ENCODE assay signal across 10 mouse cellular contexts in the genomic region with DNA sequence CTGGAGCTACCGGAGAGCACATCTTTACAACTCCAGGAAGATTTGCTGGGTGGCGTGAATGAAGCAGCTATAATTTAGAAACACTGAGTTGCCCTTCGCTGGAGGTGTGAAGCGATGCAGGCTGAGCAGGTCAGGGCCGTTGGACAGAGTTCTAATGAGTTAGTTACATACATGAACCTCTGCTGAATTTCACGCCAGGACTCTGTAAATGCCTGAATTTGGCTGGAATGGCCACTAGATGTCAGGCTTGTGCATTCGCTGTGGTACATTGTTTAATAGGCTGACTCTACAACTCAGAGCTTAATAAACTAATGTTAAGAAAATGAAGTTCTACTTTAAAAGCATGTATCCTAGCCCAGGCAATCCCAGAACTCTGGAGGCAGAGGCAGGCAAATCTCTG. TPM values are rescaled to one million over a fixed set of nuclear protein-coding genes. Genes with fewer than 3 reads are reported as not detected.
DNase-seq lines count a peak whose midpoint lies in the region; TF ChIP-seq lines count a peak whose summit lies in the region.
"Had no signal": no experiment of that assay in that cellular context is flagged by ENCODE, and none has a peak within 500 bp of the region (broad histone marks: within the 10 kb centered on the region; RNA-seq: fewer than 3 reads in every experiment).

No protein-coding gene starts in this region.

- DNase-seq in gastrocnemius, adult 18-20 months (ENCODE audit: low spot score) = peak; percentile 61
- DNase-seq in gastrocnemius, postnatal 25 days = no peak
- peak; percentile 39 for DNase-seq in CH12.LX (ENCODE audit: extremely low read depth)
- peak; percentile 16 to 34 for DNase-seq in cerebellum, adult 2 months
- DNase-seq in gastrocnemius, postnatal 10 days = peak; percentile 31
- DNase-seq in layer of hippocampus, adult 11-12 months (ENCODE audit: low spot score) = peak; percentile 70
- DNase-seq in lung, postnatal 10 days = peak; percentile 80
- peak; percentile 22 for DNase-seq in telencephalon, adult 2 months (ENCODE audit: low read depth, low spot score)

- 19% methylated on average over 7 of the region's 7 CpGs for WGBS in cerebellum, adult 2 months

- no peak overlapping the region for H3K27ac ChIP-seq in CH12.LX (ENCODE audit: insufficient read depth, low read depth)
- H3K27ac ChIP-seq in cerebellum, adult 2 months (ENCODE audit: insufficient read depth, low read length) = no peak overlapping the region

- dilution Hi-C loops in CH12.LX (cut with MboI; ENCODE audit: extremely low pct_ligation_motif_present, extremely low pct_unique_long_range_greater_than_20kb, low sequenced_read_pairs) = no loop called here

- TF ChIP-seq EP300 in CH12.LX (IDR thresholded peaks at IDR 0.05; ENCODE audit: low read length) = no peak

- in situ Hi-C loops in CH12.LX (cut with MboI; ENCODE audit: low pct_ligation_motif_present, low pct_unique_long_range_greater_than_20kb, low sequenced_read_pairs) = no loop called here

- peak; percentile 74 to 79 for TF ChIP-seq CTCF in CH12.LX (conservative IDR thresholded peaks at IDR 0.05 in 1 of 2, IDR thresholded peaks at IDR 0.05 in 1 of 2; ENCODE audit: low read depth in 2 of 2, low read length in 2 of 2)
- TF ChIP-seq CTCF in cerebellum, adult 2 months (IDR thresholded peaks at IDR 0.05; ENCODE audit: borderline replicate concordance, insufficient read depth, low read depth, low read length) = peak; percentile 63

- H3K4me2 ChIP-seq in CH12.LX (ENCODE audit: insufficient read depth, low read depth, poor library complexity, severe bottlenecking) = no peak overlapping the region

- peaks cover 12% of the 10 kb centered on the region for H3K9me3 ChIP-seq in CH12.LX (replicated peaks; ENCODE audit: low read length)

- no peak overlapping the region for H3K9ac ChIP-seq in CH12.LX (ENCODE audit: insufficient read depth, low read depth)

- H3K4me3 ChIP-seq in CH12.LX (replicated peaks in 1 of 3; ENCODE audit: low read depth in 2 of 3, low read length in 2 of 3, poor library complexity in 1 of 3) = no peak overlapping the region
- H3K4me3 ChIP-seq in cerebellum, adult 2 months (replicated peaks; ENCODE audit: insufficient read depth, low read depth, low read length) = no peak overlapping the region
- H3K4me3 ChIP-seq: myocyte had no signal

- peaks cover 51% of the 10 kb centered on the region for H3K27me3 ChIP-seq in CH12.LX (replicated peaks)
- H3K27me3 ChIP-seq in cerebellum, adult 2 months (ENCODE audit: control insufficient read depth, insufficient read depth, low read length) = no peaks in the 10 kb centered on the region

- peak; percentile 62 for TF ChIP-seq RAD21 in CH12.LX (IDR thresholded peaks at IDR 0.05; ENCODE audit: low read depth, low read length)

- peaks cover 0 to 10% of the 10 kb centered on the region in 2 experiments; a peak in 3 of 4 replicates for H3K4me1 ChIP-seq in CH12.LX (ENCODE audit: control insufficient read depth in 1 of 2, insufficient read depth in 2 of 2)
- H3K4me1 ChIP-seq in cerebellum, adult 2 months (ENCODE audit: control insufficient read depth, insufficient read depth, low read length) = no peaks in the 10 kb centered on the region

- TF ChIP-seq POLR2A in CH12.LX (IDR thresholded peaks at IDR 0.05; ENCODE audit: low read depth, low read length) = no peak
- no peak for TF ChIP-seq POLR2A in cerebellum, adult 2 months (IDR thresholded peaks at IDR 0.05; ENCODE audit: borderline replicate concordance, insufficient read depth, low read length)

- no peaks in the 10 kb centered on the region for H3K79me2 ChIP-seq in CH12.LX (replicated peaks; ENCODE audit: control insufficient read depth, extremely low read depth, insufficient read depth, poor library complexity, severe bottlenecking)

- H3K36me3 ChIP-seq in CH12.LX (replicated peaks in 1 of 2; ENCODE audit: control insufficient read depth in 1 of 2, insufficient read depth in 1 of 2, low read length in 1 of 2) = no peaks in the 10 kb centered on the region

TF ChIP-seq in CH12.LX, 34 proteins besides CTCF, POLR2A, EP300 and RAD21:
- TF ChIP-seq JUN (IDR thresholded peaks at IDR 0.05; ENCODE audit: insufficient read depth, low read depth, low read length) (no peak), SMC3 (IDR thresholded peaks at IDR 0.05; ENCODE audit: low read depth, low read length) (peak; percentile 66)

RNA-seq across cellular contexts. Expression of gene Olfr159, which starts 7.4 kb away (rescaled TPM):
- not detected for total RNA-seq in gastrocnemius, adult 18-20 months (2021)
- total RNA-seq in gastrocnemius, postnatal 25 days (2021) = not detected
- not detected in 2 replicates for total RNA-seq in CH12.LX (2012; rRNA removed)
- not detected in 2 replicates for total RNA-seq in CH12.LX (2014; rRNA removed)
- not detected in 2 replicates for polyA plus RNA-seq in CH12.LX (2012; ENCODE audit: insufficient read length, low read depth)
- not detected in 2 replicates for polyA plus RNA-seq in cerebellum, adult 2 months (2012; rRNA removed)
- not detected for total RNA-seq in gastrocnemius, postnatal 10 days (2021)
- total RNA-seq: adrenal gland, postnatal 4 days had no signal
- polyA plus RNA-seq: myocyte had no signal

RNA-seq across cellular contexts. Expression of gene Spaar, which starts 33.6 kb away (rescaled TPM):
- 1 to 10 TPM; 1.1 to 1.3 TPM for total RNA-seq in gastrocnemius, adult 18-20 months (2021)
- total RNA-seq in gastrocnemius, postnatal 25 days (2021) = 1 to 10 TPM; 1.3 to 1.5 TPM
- not detected in 2 replicates for total RNA-seq in CH12.LX (2012; rRNA removed)
- not detected in 2 replicates for total RNA-seq in CH12.LX (2014; rRNA removed)
- not detected in 2 replicates for polyA plus RNA-seq in CH12.LX (2012; ENCODE audit: insufficient read length, low read depth)
- 0.76 and 0.88 TPM in 2 replicates for polyA plus RNA-seq in cerebellum, adult 2 months (2012; rRNA removed)
- total RNA-seq in gastrocnemius, postnatal 10 days (2021) = 1 to 10 TPM; 1.1 to 1.6 TPM

RNA-seq across cellular contexts. Expression of gene Hrct1, which starts 36.4 kb away (rescaled TPM):
- total RNA-seq in gastrocnemius, adult 18-20 months (2021) = 1 to 10 TPM; 1.7 to 2.5 TPM
- total RNA-seq in gastrocnemius, postnatal 25 days (2021) = 1 to 10 TPM; 1.4 to 2.3 TPM
- total RNA-seq in CH12.LX (2012; rRNA removed) (not detected in 2 replicates), CH12.LX (2014; rRNA removed) (not detected in 2 replicates)
- not detected in 2 replicates for polyA plus RNA-seq in CH12.LX (2012; ENCODE audit: insufficient read length, low read depth)
- polyA plus RNA-seq in cerebellum, adult 2 months (2012; rRNA removed) = 1.6 and 1.9 TPM in 2 replicates
- 1 to 10 TPM; 2.3 to 3.1 TPM for total RNA-seq in gastrocnemius, postnatal 10 days (2021)

RNA-seq across cellular contexts. Expression of gene Olfr71, which starts 53.4 kb away (rescaled TPM):
- not detected for total RNA-seq in gastrocnemius, adult 18-20 months (2021)
- not detected for total RNA-seq in gastrocnemius, postnatal 25 days (2021)
- total RNA-seq in CH12.LX (2012; rRNA removed) = not detected in 2 replicates
- not detected in 2 replicates for total RNA-seq in CH12.LX (2014; rRNA removed)
- not detected in 2 replicates for polyA plus RNA-seq in CH12.LX (2012; ENCODE audit: insufficient read length, low read depth)
- not detected in 2 replicates for polyA plus RNA-seq in cerebellum, adult 2 months (2012; rRNA removed)
- not detected for total RNA-seq in gastrocnemius, postnatal 10 days (2021)
- total RNA-seq: adrenal gland, postnatal 4 days had no signal
- polyA plus RNA-seq: myocyte had no signal
